Mouse (Mus musculus) left cerebral cortex, adult 8-10 months (tissue): Measurements from ENCODE around the gene Ints4. TPM values are rescaled to one million over a fixed set of nuclear protein-coding genes. Genes with fewer than 3 reads are reported as not detected.
"Not testable (repeated sequence)": the region's sequence is repeated elsewhere in the genome, so short reads cannot be mapped to it uniquely, and the experiment has no call there.

Experiments used
- DNase-seq, 2 experiments: peaks; one replicate each; pipeline ENCODE4 v3.0.0; 2022; ENCODE audit warnings: low spot score in 2 of 2
- total RNA-seq, 4 experiments: library from RNA; stranded (reverse); gene quantifications; 2 replicates each; pipeline ENCODE4 v1.2.4; 2022

Ints4 gene
- 10 to 100 TPM; 26.8 to 41.5 (median 33.1) TPM for total RNA-seq

DNA sequence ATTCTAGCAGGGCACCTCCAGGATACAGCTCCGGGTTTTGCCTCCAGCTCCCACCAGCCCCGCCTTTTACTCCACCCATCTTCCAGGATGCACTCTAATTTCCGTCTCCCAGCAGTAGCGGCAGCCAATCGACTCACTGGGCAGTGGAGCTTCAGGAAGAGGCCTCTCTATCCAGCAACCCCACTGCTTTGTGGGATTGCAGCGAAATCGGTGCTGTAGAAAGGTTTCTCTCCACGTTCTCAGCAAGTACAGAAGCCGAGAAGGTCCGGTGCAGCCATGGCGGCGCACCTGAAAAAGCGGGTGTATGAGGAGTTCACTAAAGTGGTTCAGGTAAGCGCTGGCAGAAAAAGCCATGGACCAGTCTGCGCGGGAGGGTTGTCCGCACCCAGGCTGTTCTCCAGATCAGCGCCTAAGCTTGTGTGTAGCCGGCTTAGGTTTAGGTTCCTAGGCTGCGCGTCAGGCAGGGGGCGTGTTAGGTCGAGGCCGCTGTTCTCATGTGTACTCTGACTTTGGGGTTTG is at the start of gene Ints4:
Gene Ints4 (plus strand): TSS at position 136 of the 519 bp plus-strand sequence.
- DNase-seq: peak; percentile 79 to 93

GRCm38 (mm10) chr7:97433517-97433916 is 47.2 kb upstream of the Ints4 start:
- not testable (repeated sequence) for DNase-seq

GRCm38 (mm10) chr7:97434517-97434916 is 46.2 kb upstream of the Ints4 start:
- no peak for DNase-seq

DNA sequence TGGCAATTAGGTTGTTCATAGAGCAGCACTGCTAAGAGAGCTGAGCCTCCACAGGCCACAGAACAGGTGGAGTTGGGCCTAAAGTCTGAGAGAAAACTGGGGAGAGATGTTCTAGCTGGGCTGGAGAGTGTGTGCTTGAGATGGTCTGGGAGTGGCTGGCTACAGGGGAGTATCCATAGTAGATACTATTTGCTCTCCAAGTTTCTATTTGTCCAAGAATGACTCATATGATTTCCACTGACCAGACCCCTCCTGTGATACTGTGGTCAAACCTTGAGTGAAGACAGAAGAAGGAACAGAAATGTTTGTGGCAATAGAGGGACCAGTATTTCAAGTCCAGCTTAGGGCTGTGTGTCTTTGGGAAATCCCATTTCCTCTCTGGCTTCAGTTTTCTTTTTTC is 41.8 kb upstream of the Ints4 start:
- DNase-seq: no peak

DNA sequence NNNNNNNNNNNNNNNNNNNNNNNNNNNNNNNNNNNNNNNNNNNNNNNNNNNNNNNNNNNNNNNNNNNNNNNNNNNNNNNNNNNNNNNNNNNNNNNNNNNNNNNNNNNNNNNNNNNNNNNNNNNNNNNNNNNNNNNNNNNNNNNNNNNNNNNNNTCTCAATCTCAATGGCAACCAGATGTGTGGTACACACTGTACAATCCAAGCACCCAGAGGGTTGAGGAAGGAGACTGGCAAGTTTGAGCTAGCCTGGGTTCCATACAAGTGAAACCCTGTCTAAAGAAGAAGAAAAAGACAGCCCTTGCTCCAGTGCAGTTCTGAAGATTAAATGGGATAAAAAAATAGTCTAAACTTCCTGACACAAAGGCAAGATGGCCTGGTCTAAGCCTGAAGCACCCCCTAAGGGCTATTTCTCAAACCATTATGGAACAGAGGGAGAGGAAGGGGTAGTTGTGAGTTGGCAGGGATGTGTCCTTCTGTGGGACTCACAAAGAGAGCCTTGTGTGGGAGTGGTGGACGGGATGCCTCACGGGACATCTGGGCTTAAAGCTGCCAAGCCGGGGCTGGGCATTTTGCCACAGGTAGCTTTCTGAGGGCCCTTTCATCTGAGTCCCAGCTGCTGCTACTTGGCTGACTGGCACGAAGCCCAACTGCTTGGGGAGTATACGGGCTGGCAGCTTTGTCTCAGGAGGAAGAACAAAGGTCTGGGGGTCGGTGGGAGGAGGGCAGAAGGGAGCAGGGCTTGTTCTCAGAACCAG is 34.4 kb upstream of the Ints4 start:
- peak; percentile 76 to 96 for DNase-seq

GRCm38 (mm10) chr7:97447050-97447531 is 33.7 kb upstream of the Ints4 start:
- DNase-seq: peak in 1 of 2 experiments; percentile 14

- not testable (repeated sequence) for DNase-seq
These were observed 29.7 kb upstream of the Ints4 start, which contains the start of gene Kctd14 for GRCm38 (mm10) chr7:97451023-97451422. Kctd14 (plus strand) TSS chr7:97451323.

DNA sequence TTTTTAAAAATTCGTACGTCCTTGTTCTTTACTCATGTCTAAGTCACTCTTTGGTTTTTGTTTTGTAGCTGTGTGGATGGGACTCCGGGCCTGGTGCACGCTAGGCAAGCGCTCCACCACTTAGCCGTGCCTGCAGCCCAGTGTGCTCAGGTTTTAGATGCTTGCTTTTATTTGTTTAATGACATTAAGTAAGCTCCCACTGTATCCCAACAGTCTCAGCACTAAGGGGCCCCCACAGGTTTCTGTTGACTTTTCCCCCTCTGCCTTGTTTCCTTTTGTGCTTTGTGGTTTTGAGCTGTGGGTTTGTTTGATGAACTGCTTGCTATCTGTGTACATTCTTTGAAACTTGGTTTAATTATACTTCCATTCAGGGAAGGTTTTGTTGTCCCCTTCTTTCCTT is 28.6 kb upstream of the Ints4 start:
- DNase-seq: no peak

DNA sequence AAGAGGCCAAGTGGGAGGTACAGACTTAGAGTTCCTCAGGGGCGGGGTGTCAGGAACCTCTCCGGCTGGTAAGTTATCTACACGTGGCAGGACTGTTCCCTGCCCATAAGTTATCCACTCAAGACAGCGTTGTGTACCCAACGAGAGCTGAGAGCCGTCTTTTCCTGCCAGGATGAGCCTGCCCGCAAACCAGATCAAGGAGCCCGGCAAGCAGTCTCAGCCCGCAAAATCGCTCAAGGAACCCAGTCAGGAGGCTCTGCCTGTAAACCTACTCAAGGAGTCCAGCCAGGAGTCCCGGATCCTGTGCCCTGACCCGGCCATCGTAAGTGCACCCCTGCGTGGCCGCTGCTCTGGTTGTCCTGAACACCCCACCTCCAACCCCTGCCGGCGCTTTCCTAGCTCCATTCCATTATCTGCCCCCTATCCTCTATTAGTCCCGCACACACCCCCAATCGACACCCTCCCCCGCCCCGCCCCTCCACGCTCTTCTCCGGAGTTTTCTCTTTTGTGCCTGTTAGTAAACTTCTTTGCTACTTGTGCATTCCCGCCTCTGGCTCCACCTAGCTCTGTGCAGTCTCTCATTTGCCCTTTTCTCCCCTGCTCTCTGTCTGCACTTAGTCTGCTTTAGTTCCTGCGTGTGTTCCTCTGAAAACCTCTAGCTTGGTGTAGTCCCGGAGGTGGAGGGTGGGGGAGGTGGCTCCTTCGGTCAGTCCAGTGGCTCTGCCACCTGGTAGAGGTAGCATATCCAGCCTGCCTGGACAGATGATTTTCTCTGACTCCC is 27.4 kb upstream of the Ints4 start:
- DNase-seq: no peak

- no peak for DNase-seq
These were observed 26.0 kb upstream of the Ints4 start for GRCm38 (mm10) chr7:97454795-97455194.

DNA sequence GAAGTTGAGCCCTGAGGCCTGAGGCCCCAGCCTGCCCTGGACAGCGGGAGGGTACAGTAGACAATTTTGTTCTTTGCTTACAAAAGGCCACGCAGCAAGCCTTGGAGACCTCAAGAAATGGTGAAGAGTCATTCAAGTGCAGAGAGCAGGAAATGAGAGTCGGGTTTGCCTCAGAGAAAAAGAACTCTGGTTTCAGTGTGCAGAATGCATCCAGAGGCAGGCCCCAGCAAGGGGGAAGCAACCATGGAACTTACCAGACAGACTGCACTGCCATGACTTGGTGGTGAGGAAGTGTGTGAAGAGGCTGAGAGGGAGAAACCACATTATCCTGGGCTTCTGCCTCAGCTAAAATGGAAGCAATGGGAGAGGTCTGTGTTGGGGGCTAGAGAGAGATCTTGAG is 25.2 kb upstream of the Ints4 start:
- no peak for DNase-seq

GRCm38 (mm10) chr7:97473001-97473400 is 7.8 kb upstream of the Ints4 start:
- peak in 1 of 2 experiments; percentile 28 for DNase-seq

GRCm38 (mm10) chr7:97479349-97479748 is 1.4 kb upstream of the Ints4 start:
- no peak for DNase-seq

- DNase-seq: no peak
These were observed 466 bp upstream of the Ints4 start for GRCm38 (mm10) chr7:97480290-97480689.

DNA sequence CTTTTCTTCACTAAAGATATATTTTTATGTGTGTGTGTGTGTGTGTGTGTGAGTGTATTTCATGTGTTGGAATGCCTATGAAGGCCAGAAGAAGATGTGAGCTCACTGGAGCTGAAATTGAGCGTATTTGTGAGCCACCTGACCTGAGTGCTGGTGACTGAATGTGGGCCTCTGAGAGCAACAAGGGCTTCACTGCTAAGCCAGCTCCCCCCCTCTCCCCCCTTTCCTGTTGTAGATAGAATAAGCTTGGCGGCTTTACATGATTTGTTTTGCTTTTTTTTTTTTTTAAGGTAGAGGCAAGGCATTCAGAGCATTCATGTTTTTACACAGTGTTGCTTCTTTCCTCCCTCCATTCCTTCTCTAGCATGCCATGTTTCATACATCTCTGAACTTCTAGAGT is 2.6 kb downstream of the Ints4 start:
- DNase-seq: no peak

DNA sequence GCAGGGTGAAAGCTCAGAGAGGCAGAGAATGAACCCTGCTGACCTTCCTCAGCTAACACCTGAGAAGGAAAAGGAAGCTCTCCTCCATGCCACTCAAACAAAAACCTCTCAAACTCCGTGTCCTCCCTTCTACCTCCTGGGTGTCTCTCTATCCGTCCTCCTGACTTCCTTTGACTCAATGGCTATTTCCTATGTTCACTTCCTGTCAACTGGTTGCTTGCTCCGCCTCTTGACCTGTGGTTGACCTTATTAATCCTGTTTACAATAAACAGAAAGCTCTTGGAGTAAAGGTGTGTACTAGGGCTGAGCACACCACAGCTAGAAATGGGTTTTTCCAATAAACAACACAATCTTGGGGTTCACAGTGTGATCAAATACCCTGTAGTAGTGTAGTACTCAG is 10.4 kb downstream of the Ints4 start:
- DNase-seq: no peak

GRCm38 (mm10) chr7:97492420-97492819 is 11.7 kb downstream of the Ints4 start:
- DNase-seq: no peak

- DNase-seq: no peak
These were observed 14.3 kb downstream of the Ints4 start for GRCm38 (mm10) chr7:97495052-97495451.

DNA sequence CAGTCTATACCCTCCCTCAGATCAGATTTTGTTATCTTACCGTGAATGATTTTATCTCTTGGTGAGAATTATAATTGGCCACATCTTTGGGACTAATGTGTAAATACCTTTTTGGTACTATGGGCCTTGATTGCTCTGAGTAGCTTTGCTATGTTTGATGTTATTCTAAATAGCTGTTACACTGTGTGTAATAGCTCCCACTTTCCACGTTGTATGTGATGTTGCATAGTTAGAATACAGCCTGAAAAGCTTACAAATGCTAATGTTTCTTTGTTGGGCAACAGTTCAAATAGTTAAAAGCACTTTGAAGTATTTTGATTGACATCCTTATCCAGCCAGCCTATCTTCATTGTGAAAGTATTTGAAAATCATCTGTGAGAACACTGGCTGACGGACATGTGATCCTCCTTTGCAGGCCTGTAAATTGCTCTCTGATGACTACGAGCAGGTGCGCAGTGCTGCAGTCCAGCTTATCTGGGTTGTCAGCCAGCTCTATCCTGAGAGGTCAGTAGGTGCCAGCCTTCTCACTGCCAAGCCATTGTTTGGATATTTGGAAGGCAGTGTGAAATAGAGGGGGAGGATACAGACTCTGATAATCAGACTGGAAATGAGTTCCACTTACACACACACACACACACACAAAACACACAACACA is 19.9 kb downstream of the Ints4 start:
- no peak for DNase-seq

DNA sequence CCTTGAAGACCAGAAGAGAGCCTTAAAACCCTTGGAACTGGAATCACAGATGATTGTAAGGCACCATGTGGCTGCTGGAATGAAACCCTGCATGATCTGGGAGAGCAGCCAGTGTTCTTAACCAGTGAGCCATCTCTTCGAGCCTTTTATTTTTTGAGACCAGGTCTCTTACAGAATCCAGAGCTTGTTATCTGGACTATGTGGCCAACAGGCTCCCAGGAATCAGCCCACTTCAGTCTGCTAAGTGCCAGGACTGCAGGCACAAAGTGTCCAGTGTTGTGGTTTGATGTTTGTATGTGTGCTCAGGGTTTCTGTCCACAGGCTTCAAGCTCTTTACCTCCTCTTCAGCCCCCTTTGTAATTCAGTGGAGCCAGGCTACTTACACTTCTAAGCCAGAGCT is 34.0 kb downstream of the Ints4 start:
- no peak for DNase-seq

DNA sequence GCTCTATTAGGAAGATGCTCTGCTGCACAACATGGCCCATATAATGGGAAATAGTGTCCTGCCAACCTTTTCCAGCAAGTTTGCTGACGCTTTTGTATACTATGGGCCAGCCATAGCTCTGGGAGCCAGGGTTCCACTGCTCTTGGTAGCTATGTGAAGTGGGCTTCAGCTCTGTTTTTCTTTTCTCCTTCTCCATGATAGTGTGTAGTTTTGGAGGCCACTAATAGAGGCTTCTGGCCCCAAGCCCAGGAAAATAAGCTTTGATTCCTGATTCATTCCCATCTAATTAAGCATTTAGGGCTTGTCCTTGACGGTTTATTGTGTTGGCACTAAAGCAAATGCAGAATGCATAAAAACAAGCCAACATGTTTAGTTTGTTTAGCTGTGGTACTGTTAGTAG is 39.2 kb downstream of the Ints4 start:
- no peak for DNase-seq

DNA sequence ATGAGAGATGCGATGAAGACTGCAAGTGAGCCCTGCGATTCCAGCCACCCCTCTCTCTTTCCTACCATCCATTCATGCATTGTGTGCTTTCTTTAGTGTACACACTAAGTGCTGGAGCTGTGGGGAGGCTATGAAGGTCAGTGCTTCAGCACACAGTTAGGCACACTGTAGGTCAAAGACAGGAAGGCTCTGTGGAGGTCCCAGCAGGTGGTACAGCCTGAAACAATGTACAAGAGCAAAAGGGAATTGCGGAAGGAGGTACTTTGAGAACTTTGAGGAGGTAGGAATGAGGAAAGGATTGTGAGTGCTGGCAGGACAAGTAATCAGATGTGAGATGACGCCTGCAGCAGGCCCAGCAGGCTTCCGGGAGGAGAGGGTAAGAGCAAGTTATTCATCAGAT is 54.8 kb downstream of the Ints4 start:
- no peak for DNase-seq
